Mouse (Mus musculus) MEL (cell line): ENCODE data around the gene P2rx7. TPM values are rescaled to one million over a fixed set of nuclear protein-coding genes. Genes with fewer than 3 reads are reported as not detected.

Experiments
- DNase-seq: peaks from one replicate; pipeline ENCODE4 v3.0.0; 2011; ENCODE audit warnings: low read depth, low spot score
- H3K27ac ChIP-seq: 2 replicates; pipeline ENCODE4 v1.5.1; 2012; ENCODE audit warnings: low read depth, mild to moderate bottlenecking, control low read depth, low read length, moderate library complexity; ENCODE audit not compliant: control insufficient read depth
- H3K27me3 ChIP-seq, 2 experiments: fragments of 150-350 bp in 1 of 2; sonication (generic) in 1 of 2; 2 replicates each; pipeline ENCODE4 v1.6.1; 2012; ENCODE audit warnings: low read length in 2 of 2, mild to moderate bottlenecking in 2 of 2, improper control_type of control experiment in 1 of 2, moderate library complexity in 1 of 2; ENCODE audit not compliant: insufficient read depth in 2 of 2, control insufficient read depth in 1 of 2
- H3K36me3 ChIP-seq, 2 experiments: 2 replicates each; pipeline ENCODE4 v1.6.1; 2012 to 2014; ENCODE audit warnings: low read length in 2 of 2, improper control_type of control experiment in 1 of 2, inconsistent platforms in 1 of 2, mild to moderate bottlenecking in 1 of 2; ENCODE audit not compliant: insufficient read depth in 2 of 2, control insufficient read depth in 1 of 2
- H3K4me1 ChIP-seq, 2 experiments: fragments of 150-350 bp in 1 of 2; sonication (generic) in 1 of 2; 2 replicates each; pipeline ENCODE4 v1.6.1; 2012; ENCODE audit warnings: low read length in 2 of 2, improper control_type of control experiment in 1 of 2, mild to moderate bottlenecking in 1 of 2; ENCODE audit not compliant: insufficient read depth in 2 of 2, control insufficient read depth in 1 of 2
- H3K4me3 ChIP-seq, 2 experiments: fragments of 150-350 bp in 1 of 2; sonication (generic) in 1 of 2; 2 replicates each; pipeline ENCODE4 v1.5.1; 2012; ENCODE audit warnings: low read depth in 2 of 2, low read length in 2 of 2, mild to moderate bottlenecking in 2 of 2, moderate library complexity in 2 of 2, control low read depth in 1 of 2, improper control_type of control experiment in 1 of 2; ENCODE audit not compliant: control insufficient read depth in 1 of 2, insufficient read depth in 1 of 2
- H3K79me2 ChIP-seq: 2 replicates; pipeline ENCODE4 v1.6.1; 2012; ENCODE audit warnings: mild to moderate bottlenecking, low read length, moderate library complexity; ENCODE audit not compliant: control insufficient read depth, poor library complexity, insufficient read depth
- H3K9ac ChIP-seq: 2 replicates; pipeline ENCODE4 v1.6.1; 2012; ENCODE audit warnings: low read depth, mild to moderate bottlenecking, control low read depth, low read length, moderate library complexity; ENCODE audit not compliant: control insufficient read depth, poor library complexity, severe bottlenecking
- H3K9me3 ChIP-seq: fragments of 150-350 bp; sonication (generic); replicated peaks from 2 replicates; pipeline ENCODE4 v1.6.1; 2012; ENCODE audit warnings: mild to moderate bottlenecking, low read length, improper control_type of control experiment, moderate library complexity; ENCODE audit not compliant: insufficient read depth
- BHLHE40 ChIP-seq: IDR thresholded peaks from 2 replicates; pipeline ENCODE4 v1.6.1; 2012; ENCODE audit warnings: low read depth, mild to moderate bottlenecking, inconsistent platforms, low read length, improper control_type of control experiment, borderline replicate concordance
- CHD1 ChIP-seq: IDR thresholded peaks from 2 replicates; pipeline ENCODE4 v1.6.1; 2012; ENCODE audit warnings: low read depth, mild to moderate bottlenecking, inconsistent platforms, low read length, improper control_type of control experiment
- CTCF ChIP-seq, 3 experiments: IDR thresholded peaks in 2 of 3; conservative IDR thresholded peaks in 1 of 3; 2 replicates each; pipeline ENCODE4 v1.5.1; 2011 to 2012; ENCODE audit warnings: low read length in 3 of 3, low read depth in 2 of 3, mild to moderate bottlenecking in 2 of 3, improper control_type of control experiment in 1 of 3, inconsistent platforms in 1 of 3, mixed read lengths in 1 of 3, moderate library complexity in 1 of 3; ENCODE audit not compliant: control insufficient read depth in 1 of 3, insufficient read depth in 1 of 3, poor library complexity in 1 of 3, severe bottlenecking in 1 of 3
- E2F4 ChIP-seq: IDR thresholded peaks from 2 replicates; pipeline ENCODE4 v1.6.1; 2011; ENCODE audit warnings: low read depth, low read length, improper control_type of control experiment, borderline replicate concordance
- EP300 ChIP-seq, 2 experiments: IDR thresholded peaks; 2 replicates each; pipeline ENCODE4 v1.6.1; 2011; ENCODE audit warnings: improper control_type of control experiment in 2 of 2, low read length in 2 of 2, low read depth in 1 of 2, mild to moderate bottlenecking in 1 of 2
- GATA1 ChIP-seq: IDR thresholded peaks from 2 replicates; pipeline ENCODE4 v1.6.1; 2011; ENCODE audit warnings: low read depth, low read length, improper control_type of control experiment
- KAT2A ChIP-seq: conservative IDR thresholded peaks from 2 replicates; pipeline ENCODE4 v1.6.1; 2012; ENCODE audit warnings: low read depth, low read length, improper control_type of control experiment, inconsistent platforms
- MAZ ChIP-seq: IDR thresholded peaks from 2 replicates; pipeline ENCODE4 v1.6.1; 2012; ENCODE audit warnings: low read depth, mild to moderate bottlenecking, inconsistent platforms, low read length, improper control_type of control experiment
- NELFE ChIP-seq: IDR thresholded peaks from 2 replicates; pipeline ENCODE4 v1.6.1; 2011; ENCODE audit warnings: low read depth, low read length, improper control_type of control experiment
- POLR2A ChIP-seq, 2 experiments: IDR thresholded peaks; 2 replicates each; pipeline ENCODE4 v1.6.1; 2011 to 2012; ENCODE audit warnings: low read length in 2 of 2, mild to moderate bottlenecking in 2 of 2, control low read depth in 1 of 2, improper control_type of control experiment in 1 of 2, low read depth in 1 of 2, moderate library complexity in 1 of 2; ENCODE audit not compliant: control insufficient read depth in 1 of 2, insufficient read depth in 1 of 2, poor library complexity in 1 of 2
- RAD21 ChIP-seq: IDR thresholded peaks from 2 replicates; pipeline ENCODE4 v1.6.1; 2011; ENCODE audit warnings: mild to moderate bottlenecking, low read depth, low read length, improper control_type of control experiment
- TAL1 ChIP-seq: IDR thresholded peaks from 2 replicates; pipeline ENCODE4 v1.6.1; 2012; ENCODE audit warnings: mild to moderate bottlenecking, inconsistent platforms, low read length, moderate library complexity, mixed read lengths
- TBP ChIP-seq: IDR thresholded peaks from 2 replicates; pipeline ENCODE4 v1.8.0; 2011; ENCODE audit warnings: low read depth, low read length, improper control_type of control experiment
- UBTF ChIP-seq: IDR thresholded peaks from 2 replicates; pipeline ENCODE4 v1.6.1; 2012; ENCODE audit warnings: low read depth, mild to moderate bottlenecking, inconsistent platforms, low read length, improper control_type of control experiment, moderate library complexity, borderline replicate concordance; ENCODE audit not compliant: insufficient read depth
- USF1 ChIP-seq: IDR thresholded peaks from 2 replicates; pipeline ENCODE4 v1.6.1; 2014; ENCODE audit warnings: low read depth, mild to moderate bottlenecking, inconsistent platforms, low read length, improper control_type of control experiment, moderate library complexity
- USF2 ChIP-seq, 2 experiments: IDR thresholded peaks; 2 replicates each; pipeline ENCODE4 v1.6.1; 2011 to 2012; ENCODE audit warnings: improper control_type of control experiment in 2 of 2, low read length in 2 of 2, borderline replicate concordance in 1 of 2, inconsistent platforms in 1 of 2, low read depth in 1 of 2, mild to moderate bottlenecking in 1 of 2; ENCODE audit not compliant: insufficient read depth in 1 of 2
- ZKSCAN1 ChIP-seq: IDR thresholded peaks from 2 replicates; pipeline ENCODE4 v1.6.1; 2012; ENCODE audit warnings: low read depth, mild to moderate bottlenecking, inconsistent platforms, low read length, improper control_type of control experiment, moderate library complexity
- polyA plus RNA-seq, 2 experiments: library from polyadenylated mRNA; stranded (reverse) in 1 of 2; unstranded in 1 of 2; fragments of >175 nt in 1 of 2; fragments of >200 nt in 1 of 2; gene quantifications; 2 replicates each; pipeline versions ENCODE4 v1.2.1 to v1.2.4; 2012; ENCODE audit warnings: low replicate concordance in 2 of 2, low read depth in 1 of 2; ENCODE audit not compliant: insufficient read length in 2 of 2, insufficient read depth in 1 of 2, missing spikeins in 1 of 2
- total RNA-seq: library from RNA; depleted of rRNA; stranded (reverse); fragments of 300-350 nt; gene quantifications from 2 replicates; pipeline ENCODE4 v1.2.3, GENCODE M21; 2012

P2rx7 gene
- total and polyA plus RNA-seq, 3 experiments, result 29.3 to 254 (median 40.8) TPM

DNA sequence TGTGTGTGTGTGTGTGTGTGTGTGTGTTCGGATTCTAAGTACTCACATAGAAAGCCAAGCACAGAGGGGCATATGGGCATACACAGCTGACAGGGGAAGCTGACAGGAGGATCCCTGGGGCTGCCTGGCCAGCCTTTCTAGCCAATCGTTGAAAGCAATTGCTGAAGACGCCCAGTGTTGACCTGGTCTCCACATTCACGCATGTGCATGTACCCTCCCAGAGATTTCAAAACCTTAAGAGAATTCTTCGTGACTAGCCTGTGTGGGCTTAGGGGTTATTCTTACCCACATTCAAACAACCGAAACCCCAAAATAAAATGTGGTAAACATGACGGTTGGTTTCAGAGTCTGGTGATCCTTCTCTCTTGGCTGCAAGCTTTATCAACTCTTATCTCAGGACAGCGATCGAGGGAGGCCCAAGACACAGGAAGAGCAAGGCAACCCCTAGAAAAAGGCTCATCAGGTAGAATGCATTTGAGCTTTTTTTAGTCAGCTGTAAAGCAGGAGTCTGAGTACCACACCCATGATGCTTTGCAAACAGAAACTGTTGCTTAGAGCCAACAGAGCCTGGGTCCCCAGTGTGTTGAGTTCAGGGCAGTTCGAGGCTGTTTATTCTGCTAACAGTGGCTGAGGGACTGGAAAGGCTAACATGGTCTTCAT is 54.5 kb downstream of the P2rx7 start (continued):
- TF ChIP-seq POLR2A (IDR thresholded peaks at IDR 0.05; ENCODE audit: control insufficient read depth in 1 of 2, insufficient read depth in 1 of 2, low read depth in 1 of 2, low read length in 2 of 2, poor library complexity in 1 of 2), result peak in 1 of 2 experiments; percentile 44; a peak in 2 of 4 replicates
- TF ChIP-seq, all 39 proteins: peak for 13

DNA sequence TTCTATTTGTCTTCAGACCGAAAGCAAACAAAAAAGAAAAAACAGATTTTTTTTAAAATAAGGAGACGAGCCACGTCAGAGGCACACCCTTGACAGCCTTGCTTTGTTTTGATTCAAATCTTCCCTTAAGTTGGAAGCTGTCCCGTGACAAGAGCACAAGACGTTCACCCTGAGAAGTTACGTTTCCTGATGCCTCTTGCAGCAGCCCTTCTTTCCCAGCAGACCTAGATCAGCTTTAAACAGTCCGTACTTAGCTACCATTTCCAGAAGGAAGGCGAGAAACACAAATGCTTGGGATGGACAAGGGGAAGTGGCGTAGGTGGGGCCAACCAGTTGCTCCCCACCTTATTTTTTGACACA is 55.0 kb downstream of the P2rx7 start:
- H3K79me2 ChIP-seq, result no peaks in the 10 kb centered on the region; the same call in 1 of the 2 replicates
- H3K27ac ChIP-seq, result peak overlapping the region; percentile 92
- no peak for TF ChIP-seq TBP
- no peak for TF ChIP-seq USF1
- TF ChIP-seq UBTF, result no peak
- TF ChIP-seq TAL1, result no peak
- TF ChIP-seq CHD1, result no peak
- no peak for TF ChIP-seq CTCF (IDR thresholded peaks at IDR 0.05 in 2 of 3, conservative IDR thresholded peaks at IDR 0.05 in 1 of 3; ENCODE audit: control insufficient read depth in 1 of 3, insufficient read depth in 1 of 3, low read depth in 2 of 3, low read length in 3 of 3, poor library complexity in 1 of 3, severe bottlenecking in 1 of 3)
- no peak for TF ChIP-seq ZKSCAN1
- no peak for TF ChIP-seq RAD21
- no peak for TF ChIP-seq E2F4
- TF ChIP-seq EP300 (IDR thresholded peaks at IDR 0.05; ENCODE audit: low read depth in 1 of 2, low read length in 2 of 2), result 0 out of 4 replicates have a peak, but pooled peaks have one; percentile 8 to 25
- TF ChIP-seq NELFE, result no peak
- TF ChIP-seq BHLHE40, result peak; percentile 75; the same call in 1 of the 2 replicates
- TF ChIP-seq USF2 (IDR thresholded peaks at IDR 0.05; ENCODE audit: borderline replicate concordance in 1 of 2, insufficient read depth in 1 of 2, low read depth in 1 of 2, low read length in 2 of 2), result no peak
- no peak for TF ChIP-seq KAT2A
- TF ChIP-seq GATA1, result no peak
- TF ChIP-seq MAZ, result no peak
- TF ChIP-seq POLR2A (IDR thresholded peaks at IDR 0.05; ENCODE audit: control insufficient read depth in 1 of 2, insufficient read depth in 1 of 2, low read depth in 1 of 2, low read length in 2 of 2, poor library complexity in 1 of 2), result peak in 1 of 2 experiments; percentile 14; a peak in 1 of 4 replicates
- peaks cover 0 to 48% of the 10 kb centered on the region in 2 experiments; a peak in 2 of 4 replicates for H3K36me3 ChIP-seq
- H3K4me3 ChIP-seq, result peak overlapping the region; percentile 35 to 45
- H3K9me3 ChIP-seq, result no peaks in the 10 kb centered on the region
- DNase-seq, result peak; percentile 67
- H3K9ac ChIP-seq, result peak overlapping the region; percentile 63
- H3K4me1 ChIP-seq, result peaks cover 32 to 57% of the 10 kb centered on the region in 2 experiments
- no peaks in the 10 kb centered on the region for H3K27me3 ChIP-seq
